Mouse (Mus musculus): ENCODE measurements around the gene 9330161L09Rik. TPM values are rescaled to one million over a fixed set of nuclear protein-coding genes. Genes with fewer than 3 reads are reported as not detected.
"Not testable (repeated sequence)": the region's sequence is repeated elsewhere in the genome, so short reads cannot be mapped to it uniquely, and the experiment has no call there.

Gene 9330161L09Rik
- polyA plus RNA-seq (2016; fragmentation: Nextera tagmentation; extraction: Ambion mirVana): 0.50 and 0.56 TPM in 2 replicates

GRCm38 (mm10) chr12:103407720-103408119 is at the start of gene 9330161L09Rik:
Gene 9330161L09Rik (minus strand): TSS chr12:103407820.
- Histone ChIP-seq H3K27ac (no peak within 1 kb of the TSS), H3K4me1 (replicated peaks) (no peaks in the 10 kb centered on the region), H3K4me3 (replicated peaks) (no peak within 1 kb of the TSS), H3K9ac (replicated peaks) (no peak within 1 kb of the TSS), H3K27me3 (no peaks in the 10 kb centered on the region), H3K4me2 (no peak within 1 kb of the TSS), H3K9me3 (no peaks in the 10 kb centered on the region), H3K36me3 (peaks cover 89% of the 10 kb centered on the region)
- 92% methylated on average over 4 of the region's 4 CpGs for WGBS
- ATAC-seq (ENCODE audit: insufficient number of reproducible peaks, insufficient read depth, low FRiP score, low TSS enrichment, low read depth): no peak

- Histone ChIP-seq H3K36me3 (no peaks in the 10 kb centered on the region), H3K4me3 (replicated peaks) (no peak within 1 kb of the TSS), H3K9me3 (no peaks in the 10 kb centered on the region), H3K27me3 (no peaks in the 10 kb centered on the region), H3K9ac (replicated peaks) (no peak within 1 kb of the TSS), H3K4me2 (no peak within 1 kb of the TSS), H3K27ac (no peak within 1 kb of the TSS), H3K4me1 (replicated peaks) (no peaks in the 10 kb centered on the region)
- ATAC-seq (ENCODE audit: insufficient number of reproducible peaks, insufficient read depth, low FRiP score, low TSS enrichment, low read depth): no peak
- WGBS: 76% methylated on average over 3 of the region's 3 CpGs
These were observed 49.5 kb upstream of the 9330161L09Rik start, which contains the start of gene Ifi27l2b for GRCm38 (mm10) chr12:103457140-103457539. Gene Ifi27l2b (minus strand): TSS chr12:103457223.

GRCm38 (mm10) chr12:103456727-103457126 is 49.1 kb upstream of the 9330161L09Rik start:
- not testable (repeated sequence) for H3K4me3 ChIP-seq (replicated peaks); H3K9ac ChIP-seq (replicated peaks); H3K4me2 ChIP-seq; H3K27me3 ChIP-seq; H3K4me1 ChIP-seq (replicated peaks); H3K9me3 ChIP-seq; H3K36me3 ChIP-seq; H3K27ac ChIP-seq; ATAC-seq (ENCODE audit: insufficient number of reproducible peaks, insufficient read depth, low FRiP score, low TSS enrichment, low read depth)
- WGBS: no CpG with 5 or more reads among the region's 1 CpGs

- ATAC-seq (ENCODE audit: insufficient number of reproducible peaks, insufficient read depth, low FRiP score, low TSS enrichment, low read depth): no peak
- H3K4me2 ChIP-seq: no peak overlapping the region
- H3K27me3 ChIP-seq: no peaks in the 10 kb centered on the region
- H3K27ac ChIP-seq: no peak overlapping the region
- no peak overlapping the region for H3K4me3 ChIP-seq (replicated peaks)
- no peaks in the 10 kb centered on the region for H3K4me1 ChIP-seq (replicated peaks)
- no peaks in the 10 kb centered on the region for H3K9me3 ChIP-seq
- H3K36me3 ChIP-seq: no peaks in the 10 kb centered on the region
- no peak overlapping the region for H3K9ac ChIP-seq (replicated peaks)
These were observed 45.7 kb upstream of the 9330161L09Rik start for GRCm38 (mm10) chr12:103453361-103453760.

- 78% methylated on average over 3 of the region's 3 CpGs for WGBS
- no peaks in the 10 kb centered on the region for H3K36me3 ChIP-seq
- no peak for ATAC-seq (ENCODE audit: insufficient number of reproducible peaks, insufficient read depth, low FRiP score, low TSS enrichment, low read depth)
- H3K9ac ChIP-seq (replicated peaks): no peak overlapping the region
- H3K9me3 ChIP-seq: no peaks in the 10 kb centered on the region
- no peak overlapping the region for H3K4me3 ChIP-seq (replicated peaks)
- H3K4me1 ChIP-seq (replicated peaks): no peaks in the 10 kb centered on the region
- no peaks in the 10 kb centered on the region for H3K27me3 ChIP-seq
- H3K4me2 ChIP-seq: no peak overlapping the region
- H3K27ac ChIP-seq: no peak overlapping the region
These were observed 37.4 kb upstream of the 9330161L09Rik start for GRCm38 (mm10) chr12:103445060-103445459.

- not testable (repeated sequence) for H3K4me2 ChIP-seq; H3K9me3 ChIP-seq; H3K27me3 ChIP-seq; ATAC-seq (ENCODE audit: insufficient number of reproducible peaks, insufficient read depth, low FRiP score, low TSS enrichment, low read depth); H3K36me3 ChIP-seq; H3K4me3 ChIP-seq (replicated peaks); H3K27ac ChIP-seq; H3K4me1 ChIP-seq (replicated peaks); H3K9ac ChIP-seq (replicated peaks)
- WGBS: 31% methylated on average over 5 of the region's 7 CpGs
These were observed 36.6 kb upstream of the 9330161L09Rik start for GRCm38 (mm10) chr12:103444261-103444660.

- no peak for ATAC-seq (ENCODE audit: insufficient number of reproducible peaks, insufficient read depth, low FRiP score, low TSS enrichment, low read depth)
These were observed 35.9 kb upstream of the 9330161L09Rik start, which contains the start of gene Ifi27l2a for GRCm38 (mm10) chr12:103443524-103443923. Gene Ifi27l2a (minus strand): TSS chr12:103443680.

GRCm38 (mm10) chr12:103437601-103438000 is 30.0 kb upstream of the 9330161L09Rik start:
- ATAC-seq (ENCODE audit: insufficient number of reproducible peaks, insufficient read depth, low FRiP score, low TSS enrichment, low read depth): no peak
- Histone ChIP-seq H3K4me1 (replicated peaks) (no peaks in the 10 kb centered on the region), H3K4me2 (no peak overlapping the region), H3K4me3 (replicated peaks) (no peak overlapping the region), H3K36me3 (no peaks in the 10 kb centered on the region), H3K27ac (no peak overlapping the region), H3K9me3 (no peaks in the 10 kb centered on the region), H3K9ac (replicated peaks) (no peak overlapping the region), H3K27me3 (no peaks in the 10 kb centered on the region)
- WGBS: 79% methylated on average over 1 of the region's 1 CpGs

More at GRCm38 (mm10) chr12:103443524-103443923, 35.9 kb upstream of the 9330161L09Rik start, which contains the start of gene Ifi27l2a:
- WGBS: 53% methylated on average over 3 of the region's 3 CpGs
- Histone ChIP-seq H3K4me2 (no peak within 1 kb of the TSS), H3K9me3 (no peaks in the 10 kb centered on the region), H3K4me3 (replicated peaks) (no peak within 1 kb of the TSS), H3K9ac (replicated peaks) (no peak within 1 kb of the TSS), H3K4me1 (replicated peaks) (no peaks in the 10 kb centered on the region), H3K27me3 (no peaks in the 10 kb centered on the region), H3K27ac (no peak within 1 kb of the TSS), H3K36me3 (no peaks in the 10 kb centered on the region)

- no peak for ATAC-seq (ENCODE audit: insufficient number of reproducible peaks, insufficient read depth, low FRiP score, low TSS enrichment, low read depth)
- Histone ChIP-seq H3K27me3 (no peaks in the 10 kb centered on the region), H3K27ac (no peak overlapping the region), H3K4me3 (replicated peaks) (no peak overlapping the region), H3K36me3 (no peaks in the 10 kb centered on the region), H3K9ac (replicated peaks) (no peak overlapping the region), H3K9me3 (no peaks in the 10 kb centered on the region), H3K4me1 (replicated peaks) (no peaks in the 10 kb centered on the region), H3K4me2 (no peak overlapping the region)
These were observed 27.2 kb upstream of the 9330161L09Rik start for GRCm38 (mm10) chr12:103434861-103435260.

- Histone ChIP-seq H3K9ac (replicated peaks) (no peak within 1 kb of the TSS), H3K27ac (no peak within 1 kb of the TSS), H3K4me2 (no peak within 1 kb of the TSS), H3K27me3 (no peaks in the 10 kb centered on the region), H3K36me3 (no peaks in the 10 kb centered on the region), H3K4me1 (replicated peaks) (no peaks in the 10 kb centered on the region), H3K4me3 (replicated peaks) (no peak within 1 kb of the TSS), H3K9me3 (no peaks in the 10 kb centered on the region)
- ATAC-seq (ENCODE audit: insufficient number of reproducible peaks, insufficient read depth, low FRiP score, low TSS enrichment, low read depth): no peak
- WGBS: 76% methylated on average over 8 of the region's 8 CpGs
These were observed 26.5 kb upstream of the 9330161L09Rik start, which contains the start of gene Ifi27 for GRCm38 (mm10) chr12:103433986-103434731. Gene Ifi27 (plus strand): TSS chr12:103434211.

- Histone ChIP-seq H3K36me3 (no peaks in the 10 kb centered on the region), H3K27ac (no peak overlapping the region), H3K27me3 (no peaks in the 10 kb centered on the region), H3K4me1 (replicated peaks) (no peaks in the 10 kb centered on the region), H3K9ac (replicated peaks) (no peak overlapping the region), H3K4me3 (replicated peaks) (no peak overlapping the region), H3K4me2 (no peak overlapping the region), H3K9me3 (no peaks in the 10 kb centered on the region)
- 89% methylated on average over 2 of the region's 2 CpGs for WGBS
- ATAC-seq (ENCODE audit: insufficient number of reproducible peaks, insufficient read depth, low FRiP score, low TSS enrichment, low read depth): no peak
These were observed 25.8 kb upstream of the 9330161L09Rik start for GRCm38 (mm10) chr12:103433430-103433829.

GRCm38 (mm10) chr12:103426710-103427109 is 19.1 kb upstream of the 9330161L09Rik start:
- no peak overlapping the region for H3K9ac ChIP-seq (replicated peaks)
- WGBS: 89% methylated on average over 7 of the region's 7 CpGs
- H3K4me1 ChIP-seq (replicated peaks): peaks cover 22% of the 10 kb centered on the region
- no peaks in the 10 kb centered on the region for H3K9me3 ChIP-seq
- H3K27me3 ChIP-seq: no peaks in the 10 kb centered on the region
- no peak overlapping the region for H3K4me3 ChIP-seq (replicated peaks)
- no peak overlapping the region for H3K27ac ChIP-seq
- peaks cover 17% of the 10 kb centered on the region for H3K36me3 ChIP-seq
- ATAC-seq (ENCODE audit: insufficient number of reproducible peaks, insufficient read depth, low FRiP score, low TSS enrichment, low read depth): no peak
- no peak overlapping the region for H3K4me2 ChIP-seq

Data from limb, embryonic 12.5 days (tissue).